Mouse (Mus musculus) thymus, adult 2 months (tissue): ENCODE results near the gene Srp68. TPM values are rescaled to one million over a fixed set of nuclear protein-coding genes. Genes with fewer than 3 reads are reported as not detected.

Experiments used
- DNase-seq: peaks from one replicate; pipeline ENCODE4 v3.0.0; 2021
- H3K27ac ChIP-seq: fragments of 200-500 bp; 2 replicates; pipeline ENCODE4 v1.5.1; 2012; ENCODE audit warnings: low read length, control low read depth; ENCODE audit not compliant: control insufficient read depth, insufficient read depth
- H3K27me3 ChIP-seq: fragments of 200-500 bp; 2 replicates; pipeline ENCODE4 v1.6.1; 2012; ENCODE audit warnings: mild to moderate bottlenecking, low read length, moderate library complexity, mixed read lengths; ENCODE audit not compliant: control insufficient read depth, insufficient read depth
- H3K36me3 ChIP-seq: fragments of 200-500 bp; 2 replicates; pipeline ENCODE4 v1.6.1; 2012; ENCODE audit warnings: mild to moderate bottlenecking, low read length, moderate library complexity; ENCODE audit not compliant: control insufficient read depth, insufficient read depth
- H3K4me1 ChIP-seq: fragments of 200-500 bp; replicated peaks from 2 replicates; pipeline ENCODE4 v1.6.1; 2012; ENCODE audit warnings: low read length; ENCODE audit not compliant: control insufficient read depth, insufficient read depth
- H3K4me3 ChIP-seq: fragments of 200-500 bp; 2 replicates; pipeline ENCODE4 v1.5.1; 2012; ENCODE audit warnings: mild to moderate bottlenecking, low read length, control low read depth, moderate library complexity; ENCODE audit not compliant: control insufficient read depth, insufficient read depth
- CTCF ChIP-seq: fragments of 200-500 bp; IDR thresholded peaks from 2 replicates; pipeline ENCODE4 v1.5.1; 2012; ENCODE audit warnings: mild to moderate bottlenecking, control low read depth, low read length, moderate library complexity, borderline replicate concordance; ENCODE audit not compliant: control insufficient read depth, poor library complexity, insufficient read depth; ENCODE audit errors: extremely low read depth
- POLR2A ChIP-seq: fragments of 200-500 bp; IDR thresholded peaks from 2 replicates; pipeline ENCODE4 v1.6.1; 2012; ENCODE audit warnings: mild to moderate bottlenecking, low read length, control low read depth, moderate library complexity; ENCODE audit not compliant: control insufficient read depth, poor library complexity, insufficient read depth; ENCODE audit errors: extremely low read depth
- WGBS: fragments of 180-500 bp; shearing (Covaris S2); methylation state at CpG from one replicate; pipeline ENCODE4 v1.1.7; 2018; 5-methylcytosine and 5-hydroxymethylcytosine counted together
- polyA plus RNA-seq: library from polyadenylated mRNA; depleted of rRNA; stranded (reverse); fragments of >200 nt; gene quantifications from 2 replicates; pipeline ENCODE4 v1.2.3, GENCODE M21; 2012; rRNA removed

Gene Srp68
- 69.1 and 72.0 TPM in 2 replicates for polyA plus RNA-seq

DNA sequence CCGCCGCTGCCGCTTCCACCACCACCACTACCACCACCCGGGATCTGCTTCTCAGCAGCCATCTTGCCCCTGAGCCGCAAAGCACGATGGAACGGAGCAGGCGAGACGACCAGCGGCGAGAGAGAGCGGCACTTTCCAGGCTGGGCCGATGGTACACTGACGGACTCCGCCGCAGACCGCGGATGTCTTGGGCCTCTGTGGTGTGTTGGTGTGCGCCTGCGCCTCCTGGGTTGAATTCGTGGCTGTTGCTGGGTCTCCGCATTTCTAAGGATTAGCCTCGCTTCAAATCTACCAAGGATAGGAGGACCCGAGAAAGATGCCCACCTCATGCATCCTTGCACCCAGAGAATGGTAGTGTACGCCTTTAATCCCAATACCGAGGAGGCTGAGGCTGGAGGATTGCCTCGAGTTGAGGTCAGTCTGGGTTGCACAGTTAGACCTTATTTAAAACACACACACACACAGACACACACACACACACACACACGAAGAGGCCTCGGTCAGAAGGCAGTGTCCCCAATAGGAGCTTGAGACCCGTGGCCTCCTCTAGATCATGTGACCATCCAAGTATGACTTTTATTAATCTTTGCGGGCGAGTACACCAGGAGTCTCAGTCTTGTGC is at the start of gene Srp68:
Gene Srp68 (minus strand): TSS at position 173 of the 622 bp plus-strand sequence.
- Histone ChIP-seq H3K4me1 (peaks cover 12% of the 10 kb centered on the region), H3K4me3 (peak within 1 kb of the TSS; percentile 65), H3K36me3 (peaks cover 2% of the 10 kb centered on the region; the same call in 1 of the 2 replicates), H3K27ac (peak within 1 kb of the TSS; percentile 4; the same call in 1 of the 2 replicates), H3K27me3 (no peaks in the 10 kb centered on the region)
- peak; percentile 63; the same call in 1 of the 2 replicates for TF ChIP-seq CTCF
- peak; percentile 82 for TF ChIP-seq POLR2A
- DNase-seq = peak; percentile 93
- WGBS = 2% methylated on average over 32 of the region's 32 CpGs

DNA sequence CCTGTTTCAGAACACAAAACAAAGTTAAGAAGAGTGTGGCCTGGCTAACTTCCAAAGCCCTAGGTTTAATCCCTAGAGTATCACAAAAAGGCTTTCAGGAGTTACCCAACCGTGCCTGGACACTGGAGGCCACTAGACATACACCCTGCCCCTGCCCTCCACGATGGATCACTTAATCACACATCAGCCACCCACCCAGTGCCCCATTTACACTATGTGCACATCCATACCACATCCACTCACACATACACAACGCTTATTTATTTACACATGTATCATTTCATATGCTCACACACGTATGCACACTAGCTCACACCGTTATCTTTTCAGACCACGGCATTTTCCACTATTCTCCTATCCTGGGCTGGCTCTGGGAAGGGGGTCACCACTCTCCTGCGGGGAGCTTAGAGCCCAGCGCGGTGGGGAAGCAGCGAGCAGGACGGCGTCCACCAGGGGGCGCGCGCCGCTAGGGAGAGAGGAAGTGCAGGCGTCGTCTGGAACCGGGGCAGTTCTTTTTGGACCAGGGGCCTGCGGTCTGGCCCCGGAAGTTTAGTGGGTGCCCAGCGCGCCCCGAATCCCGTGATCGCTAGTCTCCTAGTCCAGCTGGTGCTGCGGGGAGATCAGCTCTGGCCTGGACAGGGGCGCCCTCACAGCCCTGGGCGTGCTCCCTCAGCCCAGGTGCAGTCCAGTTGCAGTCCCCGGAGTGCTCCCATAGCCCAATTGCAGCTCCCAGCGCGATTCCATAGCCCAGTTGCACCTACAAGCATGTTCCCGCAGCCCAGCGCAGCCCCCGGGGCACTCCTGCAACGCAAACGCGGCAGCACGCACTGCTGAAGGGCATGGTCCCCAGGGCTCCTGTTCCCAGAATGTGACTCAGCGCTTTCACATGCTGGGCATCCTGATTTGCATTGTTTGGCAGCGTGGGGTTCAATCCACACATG is 45.0 kb upstream of the Srp68 start:
- H3K36me3 ChIP-seq = no peaks in the 10 kb centered on the region
- H3K27me3 ChIP-seq = no peaks in the 10 kb centered on the region
- no peak overlapping the region for H3K27ac ChIP-seq
- 4% methylated on average over 41 of the region's 41 CpGs for WGBS
- TF ChIP-seq POLR2A (no peak), CTCF (peak; percentile 96)
- peak overlapping the region; percentile 48 for H3K4me3 ChIP-seq
- peaks cover 5% of the 10 kb centered on the region for H3K4me1 ChIP-seq
- peak; percentile 88 for DNase-seq

DNA sequence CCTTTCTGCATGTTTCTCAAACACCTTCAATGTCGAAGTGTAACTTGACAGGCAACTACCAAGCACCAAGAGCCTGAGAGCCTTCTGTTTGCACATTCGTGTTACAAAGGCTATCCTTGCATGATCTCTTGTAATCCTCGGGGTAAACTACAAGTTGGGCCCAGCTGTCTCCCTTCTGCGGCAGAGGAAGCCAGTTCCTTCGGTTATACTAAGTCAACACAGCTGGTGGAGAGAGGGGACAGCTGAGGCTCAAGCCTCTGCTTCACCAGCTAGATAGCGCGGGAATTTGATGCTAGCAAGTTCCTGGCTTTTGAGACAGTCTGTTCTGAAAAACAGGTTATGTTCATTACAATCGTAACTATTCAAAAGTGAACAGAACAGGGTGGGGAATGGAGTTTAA is 38.3 kb upstream of the Srp68 start:
- Histone ChIP-seq H3K4me1 (no peaks in the 10 kb centered on the region), H3K27me3 (no peaks in the 10 kb centered on the region), H3K36me3 (no peaks in the 10 kb centered on the region), H3K4me3 (no peak overlapping the region), H3K27ac (no peak overlapping the region)
- 51% methylated on average over 8 of the region's 8 CpGs for WGBS
- no peak for TF ChIP-seq CTCF
- no peak for TF ChIP-seq POLR2A
- DNase-seq = no peak

DNA sequence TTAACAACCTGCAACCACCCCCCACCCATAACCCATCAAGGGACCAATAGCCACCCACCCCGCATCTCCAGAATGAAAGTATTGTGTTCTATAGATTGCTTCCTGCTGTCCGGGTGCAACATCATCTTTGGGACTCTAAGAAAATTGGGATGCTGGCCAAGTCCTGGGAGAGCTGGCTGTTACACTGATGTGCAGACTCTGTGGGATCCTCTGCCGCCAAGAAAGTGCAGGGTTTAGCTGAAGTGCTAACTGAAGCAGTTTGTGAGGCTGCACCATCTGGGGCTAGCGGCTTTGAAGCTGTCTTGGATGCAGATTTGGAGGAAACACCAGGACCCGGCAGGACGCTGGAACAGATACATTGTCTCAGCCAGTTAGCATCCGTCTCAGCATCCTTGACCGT is 37.2 kb upstream of the Srp68 start:
- Histone ChIP-seq H3K4me1 (peaks cover 3% of the 10 kb centered on the region; the same call in 1 of the 2 replicates), H3K4me3 (no peak overlapping the region), H3K27ac (no peak overlapping the region), H3K36me3 (no peaks in the 10 kb centered on the region), H3K27me3 (no peaks in the 10 kb centered on the region)
- WGBS = 86% methylated on average over 8 of the region's 8 CpGs
- DNase-seq = no peak
- TF ChIP-seq CTCF = no peak
- no peak for TF ChIP-seq POLR2A

DNA sequence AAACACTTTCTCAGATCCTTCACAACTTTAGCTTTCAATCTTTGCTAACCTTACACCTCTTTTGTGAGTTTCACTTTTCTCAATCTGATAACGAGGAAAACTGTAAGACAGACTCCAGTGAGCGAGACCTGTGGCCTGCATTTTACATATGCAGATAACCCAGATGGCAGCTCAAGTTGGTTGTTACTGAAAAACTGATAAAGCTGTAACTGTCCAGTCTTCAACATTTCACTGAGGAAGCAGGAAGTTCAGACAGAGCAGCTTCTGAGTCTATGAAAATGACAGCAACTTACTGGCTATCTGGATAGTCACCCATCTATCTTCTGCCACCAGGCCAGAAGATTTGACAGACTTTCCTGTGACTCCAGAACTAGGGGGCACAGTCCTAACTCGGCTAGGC is 35.6 kb upstream of the Srp68 start:
- WGBS = 82% methylated on average over 3 of the region's 3 CpGs
- no peak overlapping the region for H3K27ac ChIP-seq

DNA sequence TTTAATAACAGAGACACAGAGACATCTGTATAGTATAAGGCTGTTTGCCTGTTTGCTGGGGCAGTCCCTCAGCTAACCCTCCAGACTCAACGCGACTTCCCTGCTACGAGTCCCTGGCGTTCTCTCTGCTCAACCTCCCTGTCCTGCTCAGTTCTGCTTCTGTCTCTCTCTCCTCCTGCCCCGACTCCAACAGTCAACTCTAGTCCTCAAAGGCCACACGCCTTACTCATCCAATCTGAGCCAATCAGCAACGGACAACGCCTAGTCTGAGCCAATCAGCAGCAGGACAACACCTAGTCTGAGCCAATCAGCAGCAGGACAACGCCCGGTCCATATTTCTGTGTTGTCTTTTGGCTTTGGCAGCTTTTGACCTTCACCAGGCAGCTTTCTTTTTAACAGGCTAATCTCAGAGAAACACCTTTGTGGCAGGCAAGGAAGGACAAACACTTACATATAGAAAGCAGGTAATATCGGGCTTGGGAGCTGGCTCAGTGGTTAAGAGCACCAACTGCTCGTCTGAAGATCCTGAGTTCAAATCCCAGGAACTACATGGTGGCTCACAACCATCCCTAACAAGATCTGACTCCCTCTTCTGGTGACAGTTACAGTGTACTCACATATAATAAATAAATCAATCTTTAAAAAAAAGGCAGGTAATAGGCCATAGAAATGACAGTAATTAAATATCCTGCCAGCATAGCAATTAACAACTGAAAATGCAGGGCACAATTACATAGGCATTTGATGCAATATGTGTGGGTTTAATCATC is 33.9 kb upstream of the Srp68 start:
- 96% methylated on average over 12 of the region's 12 CpGs for WGBS
- H3K27ac ChIP-seq = no peak overlapping the region
- peaks cover 7% of the 10 kb centered on the region for H3K4me1 ChIP-seq
- no peak for DNase-seq
- no peaks in the 10 kb centered on the region for H3K27me3 ChIP-seq
- TF ChIP-seq CTCF (no peak), POLR2A (no peak)
- no peak overlapping the region for H3K4me3 ChIP-seq
- H3K36me3 ChIP-seq = 0 out of 2 replicates have a peak, but pooled peaks cover 5% of the 10 kb centered on the region

More for the DNA sequence above, 35.6 kb upstream of the Srp68 start:
- no peaks in the 10 kb centered on the region for H3K27me3 ChIP-seq
- no peak for DNase-seq
- H3K4me1 ChIP-seq = peaks cover 7% of the 10 kb centered on the region
- no peak for TF ChIP-seq POLR2A
- TF ChIP-seq CTCF = no peak
- no peak overlapping the region for H3K4me3 ChIP-seq
- 0 out of 2 replicates have a peak, but pooled peaks cover 3% of the 10 kb centered on the region for H3K36me3 ChIP-seq
